Mouse (Mus musculus) adrenal gland, adult 2 months (tissue): ENCODE results near the gene Vmn2r109. TPM values are rescaled to one million over a fixed set of nuclear protein-coding genes. Genes with fewer than 3 reads are reported as not detected.
"Not testable (repeated sequence)": the region's sequence is repeated elsewhere in the genome, so short reads cannot be mapped to it uniquely, and the experiment has no call there.

Source experiments
- DNase-seq: peaks from one replicate; pipeline ENCODE4 v3.0.0; 2021
- long read RNA-seq: library from polyadenylated mRNA; stranded (forward); transcript quantifications from one replicate; pipeline ENCODE4 v2.0.0, GENCODE M21; 2021
- polyA plus RNA-seq: library from polyadenylated mRNA; depleted of rRNA; stranded (reverse); fragments of >200 nt; gene quantifications from 2 replicates; pipeline ENCODE4 v1.2.3, GENCODE M21; 2012; rRNA removed
- total RNA-seq, 2 experiments: library from RNA; stranded (reverse); gene quantifications; 2 replicates each; pipeline ENCODE4 v1.2.3; 2021

Vmn2r109 gene
- total RNA-seq (not detected), polyA plus RNA-seq (not detected in 2 replicates)
- long read RNA-seq, result 0 reads

DNA sequence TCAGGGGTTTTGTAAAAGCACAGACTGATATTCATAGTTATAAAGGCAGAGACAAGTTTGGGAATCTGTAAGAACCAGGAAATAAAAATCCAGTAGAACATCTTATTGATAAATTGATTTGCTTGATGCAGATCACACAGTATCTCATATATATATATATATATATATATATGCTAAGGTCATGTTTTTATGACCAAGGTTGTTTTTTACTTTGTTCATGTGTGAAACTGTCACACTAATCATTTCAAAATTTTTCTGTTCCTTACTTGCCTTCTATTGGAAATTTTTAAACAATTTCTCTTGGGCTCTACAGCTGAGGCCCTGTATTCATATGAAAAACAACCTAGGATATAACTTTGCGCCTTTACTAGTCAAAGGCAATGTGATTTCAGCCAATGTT, at the start of gene Vmn2r109:
Gene Vmn2r109 (minus strand): TSS at position 101 of the 400 bp plus-strand sequence.
- no peak for DNase-seq

DNA sequence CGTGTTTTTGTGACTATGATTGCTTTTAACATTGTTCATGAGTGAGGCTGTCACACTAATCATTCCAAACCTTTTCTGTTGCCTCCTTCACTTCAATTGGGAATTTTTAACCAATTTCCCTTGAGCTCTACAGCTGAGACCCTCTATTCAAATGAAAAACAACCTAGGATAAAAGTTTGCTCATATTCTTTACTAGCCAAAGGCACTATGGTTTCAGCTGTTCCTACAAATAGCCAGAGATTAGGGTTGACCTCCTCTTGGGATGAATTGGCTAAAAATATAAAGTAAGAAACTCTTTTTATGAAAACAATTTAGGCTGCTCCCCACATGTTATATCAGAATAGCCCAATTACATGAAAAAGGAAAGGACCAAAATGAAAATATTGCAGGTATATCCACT, 31.8 kb upstream of the Vmn2r109 start, which contains the start of gene Vmn2r110:
Gene Vmn2r110 (minus strand): TSS at position 101 of the 400 bp plus-strand sequence.
- no peak for DNase-seq

GRCm38 (mm10) chr17:20508247-20508646, 56.3 kb downstream of the Vmn2r109 start:
- DNase-seq, result not testable (repeated sequence)

GRCm38 (mm10) chr17:20497858-20498257, 66.7 kb downstream of the Vmn2r109 start, which contains the start of gene Vmn1r225:
Gene Vmn1r225, plus strand, starts transcription at chr17:20498158.
- DNase-seq, result no peak

Other genes starting within 250 kb of the Vmn2r109 start
- not detected for gene Vmn2r107, start 219.5 kb downstream of the Vmn2r109 start, total RNA-seq
- not detected in 2 replicates for gene Vmn2r107, start 219.5 kb downstream of the Vmn2r109 start, polyA plus RNA-seq
- not detected for gene Vmn1r224, start 150.6 kb downstream of the Vmn2r109 start, total RNA-seq
- gene Vmn1r224, start 150.6 kb downstream of the Vmn2r109 start, polyA plus RNA-seq, result not detected in 2 replicates
- gene Vmn2r108, start 83.4 kb downstream of the Vmn2r109 start, total RNA-seq, result not detected
- gene Vmn2r108, start 83.4 kb downstream of the Vmn2r109 start, polyA plus RNA-seq, result not detected in 2 replicates
- gene Vmn1r225, start 66.6 kb downstream of the Vmn2r109 start, total RNA-seq, result not detected
- gene Vmn1r225, start 66.6 kb downstream of the Vmn2r109 start, polyA plus RNA-seq, result not detected in 2 replicates
- not detected for gene Vmn2r110, start 31.7 kb upstream of the Vmn2r109 start, total RNA-seq
- gene Vmn2r110, start 31.7 kb upstream of the Vmn2r109 start, polyA plus RNA-seq, result not detected in 2 replicates
- not detected for gene Fpr-rs3, start 60.1 kb upstream of the Vmn2r109 start, total RNA-seq
- not detected in 2 replicates for gene Fpr-rs3, start 60.1 kb upstream of the Vmn2r109 start, polyA plus RNA-seq
- not detected for gene Vmn1r226, start 118.1 kb upstream of the Vmn2r109 start, total RNA-seq
- gene Vmn1r226, start 118.1 kb upstream of the Vmn2r109 start, polyA plus RNA-seq, result not detected in 2 replicates
- not detected for gene Vmn1r227, start 165.1 kb upstream of the Vmn2r109 start, total RNA-seq
- gene Vmn1r227, start 165.1 kb upstream of the Vmn2r109 start, polyA plus RNA-seq, result not detected in 2 replicates
- gene Vmn1r228, start 221.4 kb upstream of the Vmn2r109 start, total RNA-seq, result not detected
- gene Vmn1r228, start 221.4 kb upstream of the Vmn2r109 start, polyA plus RNA-seq, result not detected in 2 replicates
- not detected for gene Vmn1r229, start 246.8 kb upstream of the Vmn2r109 start, total RNA-seq
- not detected in 2 replicates for gene Vmn1r229, start 246.8 kb upstream of the Vmn2r109 start, polyA plus RNA-seq